Mouse (Mus musculus): Measurements from ENCODE around the gene Gdpd1. TPM values are rescaled to one million over a fixed set of nuclear protein-coding genes. Genes with fewer than 3 reads are reported as not detected.

Gene Gdpd1
- polyA plus RNA-seq (2012; rRNA removed) = 6.1 and 9.2 TPM in 2 replicates

DNA sequence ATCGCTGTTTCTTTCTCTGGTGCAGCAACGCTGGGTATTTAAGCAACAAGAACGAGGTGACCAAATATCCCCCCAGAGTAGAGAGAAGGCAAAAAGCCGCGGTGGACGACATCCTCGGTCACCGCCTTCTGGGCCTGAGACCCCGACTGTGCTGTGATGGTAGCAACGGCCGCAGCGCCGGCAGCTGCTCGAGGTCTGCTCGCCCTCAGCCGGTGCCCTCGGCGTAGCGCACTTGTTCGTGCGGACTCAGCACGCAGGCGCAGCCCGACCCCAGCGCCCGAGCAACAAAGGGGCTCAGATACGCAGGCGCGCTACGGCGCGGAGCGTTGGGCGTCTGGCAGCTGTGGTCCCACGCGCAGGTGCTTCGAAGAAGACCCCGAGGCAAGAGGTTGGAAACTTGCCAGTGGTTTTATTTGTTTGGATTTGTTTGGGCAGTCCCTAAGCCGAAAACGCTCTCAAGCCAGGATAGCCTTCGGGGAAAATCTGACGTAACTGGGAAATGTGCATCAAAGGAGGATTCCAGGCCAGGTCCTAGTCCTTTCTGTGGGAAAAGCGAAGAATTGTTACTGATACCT, at the start of gene Gdpd1:
TSS of gene Gdpd1 (minus strand) at position 197 of the 575 bp plus-strand sequence.

DNA sequence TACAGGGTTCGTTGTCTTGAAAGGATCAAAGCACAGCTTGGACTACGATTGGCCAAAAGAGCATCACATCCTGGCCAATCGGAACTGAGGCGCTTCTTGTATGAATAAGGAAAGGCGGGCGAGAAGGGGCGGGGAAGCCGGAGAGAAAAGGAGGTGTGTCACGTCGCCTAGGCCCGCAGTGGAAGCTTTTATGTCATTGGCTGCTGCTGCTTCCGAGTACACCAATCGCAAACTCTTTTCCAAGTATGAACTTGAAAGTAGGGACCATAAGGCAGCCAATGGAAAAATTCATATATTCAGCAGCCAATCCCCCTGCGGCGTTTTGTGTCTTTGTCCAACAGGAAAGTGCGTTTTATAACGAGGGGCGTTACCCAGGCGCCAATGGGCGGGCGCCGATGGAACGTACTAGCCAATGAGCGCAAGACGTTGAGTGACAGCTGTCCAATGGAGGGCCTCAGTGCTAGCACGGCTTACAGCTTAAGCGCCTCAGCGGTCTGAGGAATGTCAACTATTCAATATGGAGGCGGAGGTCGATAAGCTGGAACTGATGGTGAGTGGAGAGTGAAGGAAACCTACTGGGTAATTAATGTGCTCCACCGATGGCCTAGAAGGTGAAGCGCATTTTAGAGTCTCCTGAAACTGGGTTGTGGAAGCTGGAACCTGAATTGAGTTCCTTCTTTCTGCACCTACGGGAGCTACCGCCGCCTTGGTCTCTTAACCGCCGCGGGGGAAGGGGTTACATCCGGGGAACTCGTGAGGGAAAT, 35.1 kb upstream of the Gdpd1 start, which contains the start of gene Ska2:
TSS of gene Ska2 (plus strand) at position 480 of the 764 bp plus-strand sequence.

DNA sequence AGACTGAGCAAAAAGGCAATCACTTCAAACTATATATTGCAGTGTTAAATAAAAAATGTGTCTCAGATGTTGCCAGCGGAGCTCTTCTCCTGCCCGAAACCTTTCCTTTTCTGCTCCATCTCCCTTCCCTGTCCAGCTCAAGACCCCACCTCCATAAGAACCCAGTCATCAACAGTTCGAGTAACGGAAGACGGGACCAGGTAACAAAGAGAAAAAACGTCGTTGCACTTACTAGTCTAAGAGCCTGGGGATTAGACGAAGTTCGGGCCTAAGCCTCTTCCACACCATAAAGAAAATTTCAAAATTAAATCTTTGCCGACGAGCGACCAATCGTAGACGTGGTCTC, 34.5 kb upstream of the Gdpd1 start, which contains the start of gene Prr11:
TSS of gene Prr11 (minus strand) at position 300 of the 346 bp plus-strand sequence.

DNA sequence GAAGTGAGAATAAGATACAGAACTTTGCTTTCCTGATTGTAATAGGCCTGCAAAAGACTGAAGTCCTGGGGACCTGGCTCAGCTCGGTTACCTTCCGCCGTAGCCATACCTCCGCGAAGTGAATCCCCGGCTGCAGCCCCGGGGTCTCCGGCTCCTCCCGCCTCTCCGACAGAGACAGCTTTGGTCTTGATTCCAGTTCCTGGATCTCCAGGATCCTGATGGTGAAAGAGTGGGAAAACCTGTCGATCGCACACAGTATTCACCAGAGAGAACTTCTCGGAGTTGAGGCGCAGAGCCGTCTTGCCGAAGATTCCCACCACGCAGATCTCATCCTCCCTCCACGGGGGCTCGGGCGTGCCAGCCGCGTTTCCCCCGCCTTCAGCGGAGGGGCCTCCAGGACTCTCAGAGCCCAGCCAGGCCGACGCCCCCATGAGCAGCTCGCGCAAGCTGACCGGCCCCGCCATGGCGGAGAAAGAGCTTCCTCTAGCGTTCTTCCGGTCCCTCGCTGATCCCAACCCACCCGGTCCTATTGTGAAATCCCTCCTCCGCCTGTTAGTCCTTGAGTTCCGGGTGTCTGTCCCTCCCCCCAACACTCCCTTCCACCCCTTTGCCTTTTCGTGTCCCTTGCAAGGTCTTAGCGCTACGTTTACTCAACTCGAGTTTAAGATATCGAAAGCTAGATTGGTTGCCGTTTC, 12.6 kb upstream of the Gdpd1 start, which contains the start of gene Smg8:
TSS of gene Smg8 (minus strand) at position 485 of the 695 bp plus-strand sequence.

DNA sequence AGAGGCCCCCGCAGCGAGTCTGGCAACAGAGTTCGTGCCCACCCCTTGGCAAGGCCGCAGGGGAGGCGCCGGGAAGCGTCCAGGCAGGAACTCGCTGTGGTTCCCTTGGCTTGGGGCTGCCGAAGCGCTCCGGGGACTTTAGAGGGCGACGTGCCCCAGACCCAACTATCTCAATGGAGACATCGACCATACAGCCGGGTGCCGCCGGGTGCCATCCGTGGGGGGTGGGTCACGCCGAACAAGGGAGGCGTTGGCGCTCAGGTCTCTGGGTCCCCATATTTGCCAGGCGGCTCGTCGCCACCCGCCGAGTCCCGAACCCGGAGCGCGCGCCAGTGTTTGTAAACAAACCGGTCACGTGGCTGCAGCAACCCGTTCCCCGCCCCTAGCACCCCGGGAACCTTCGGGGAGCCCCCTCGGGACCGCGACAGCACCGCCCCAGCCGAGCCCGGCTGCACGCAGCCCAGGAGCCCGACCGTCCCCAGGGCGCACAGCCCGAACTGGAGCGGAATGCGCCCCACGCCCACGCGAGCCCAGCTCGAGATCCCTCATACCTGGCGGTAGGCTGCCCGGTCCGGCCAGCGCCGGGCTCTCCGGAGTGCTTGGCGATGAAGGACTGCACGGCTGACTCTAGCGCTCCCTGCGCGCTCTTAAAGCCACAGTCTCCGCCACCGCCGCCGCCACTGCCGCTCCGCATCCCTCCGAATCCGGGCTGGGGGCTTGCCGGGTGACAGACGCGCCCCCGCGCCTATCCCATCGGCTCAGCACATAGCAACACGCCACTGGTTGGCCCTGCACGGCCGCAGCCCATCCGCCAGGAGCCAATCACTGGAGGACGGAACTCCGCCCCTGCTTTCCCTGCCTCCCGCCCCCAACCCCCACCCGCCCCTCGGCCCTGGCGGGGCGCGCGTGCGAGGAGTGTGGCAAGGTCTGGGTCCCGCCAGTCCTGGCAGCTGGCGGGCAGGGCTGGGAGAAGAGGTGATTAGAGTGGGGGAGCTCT, 80.5 kb downstream of the Gdpd1 start, which contains the start of gene Ypel2:
TSS of gene Ypel2 (minus strand) at position 667 of the 997 bp plus-strand sequence.

Other genes with a start within 250 kb of the Gdpd1 start
- gene Ypel2, start 80.4 kb downstream of the Gdpd1 start, polyA plus RNA-seq (2012; rRNA removed) = 15.3 and 18.0 TPM in 2 replicates
- 6.3 and 8.3 TPM in 2 replicates for gene Smg8, start 12.7 kb upstream of the Gdpd1 start, polyA plus RNA-seq (2012; rRNA removed)
- gene Prr11, start 34.6 kb upstream of the Gdpd1 start, polyA plus RNA-seq (2012; rRNA removed) = 0.85 and 1.1 TPM in 2 replicates
- 3.7 and 5.8 TPM in 2 replicates for gene Ska2, start 35.2 kb upstream of the Gdpd1 start, polyA plus RNA-seq (2012; rRNA removed)
- 3.8 and 4.2 TPM in 2 replicates for gene Trim37, start 53.0 kb upstream of the Gdpd1 start, polyA plus RNA-seq (2012; rRNA removed)